Mouse (Mus musculus): ENCODE data around the gene Des. TPM values are rescaled to one million over a fixed set of nuclear protein-coding genes. Genes with fewer than 3 reads are reported as not detected.

Gene Des
- polyA plus RNA-seq, 1 experiment = 2,193 TPM

GRCm38 (mm10) chr1:75388898-75389515 lies 28.9 kb downstream of the Des start:
- no peak overlapping the region for H3K4me2 ChIP-seq (ENCODE audit: low read depth)
- no peak for TF ChIP-seq USF1 (IDR thresholded peaks at IDR 0.05; ENCODE audit: low read depth)
- H3ac ChIP-seq (ENCODE audit: control insufficient read depth, insufficient read length) = no peak overlapping the region
- H3K36me3 ChIP-seq (ENCODE audit: control insufficient read depth, insufficient read depth) = peaks cover 11% of the 10 kb centered on the region
- H3K4me3 ChIP-seq = no peak overlapping the region
- peaks cover 3% of the 10 kb centered on the region for H3K79me2 ChIP-seq (ENCODE audit: control insufficient read depth, insufficient read depth)
- no peaks in the 10 kb centered on the region for H3K27me3 ChIP-seq (ENCODE audit: control insufficient read depth, insufficient read depth, insufficient read length)

DNA sequence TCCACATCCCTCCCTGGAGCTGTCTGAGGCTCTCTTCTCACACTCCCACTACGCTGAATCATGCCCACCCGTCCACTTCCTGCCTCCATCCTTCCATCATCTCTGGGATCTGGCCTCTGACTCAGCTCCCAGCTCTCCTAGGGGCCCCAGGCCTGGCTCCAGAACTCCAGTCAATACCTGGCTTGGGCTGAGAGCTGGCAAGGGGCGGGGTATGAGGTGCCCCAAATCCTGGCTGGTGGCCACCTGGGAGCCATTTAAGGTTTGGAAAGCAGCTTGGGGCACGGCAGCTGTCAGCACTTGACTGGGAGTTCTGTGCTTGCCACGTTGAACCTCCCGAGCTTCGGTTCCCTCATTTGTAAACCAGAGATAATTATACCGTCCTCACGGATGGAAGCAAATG lies 33.0 kb downstream of the Des start:
- H3K79me2 ChIP-seq (ENCODE audit: control insufficient read depth, insufficient read depth) = peaks cover 9% of the 10 kb centered on the region
- no peak overlapping the region for H3ac ChIP-seq (ENCODE audit: control insufficient read depth, insufficient read length)
- no peak for TF ChIP-seq CEBPB (IDR thresholded peaks at IDR 0.05; ENCODE audit: insufficient read depth, poor library complexity, severe bottlenecking)
- TF ChIP-seq E2F4 (IDR thresholded peaks at IDR 0.05; ENCODE audit: insufficient read depth) = no peak
- peak; percentile 16 to 59 (median 22) for TF ChIP-seq MYOG (IDR thresholded peaks at IDR 0.05; ENCODE audit: control insufficient read depth in 1 of 3, insufficient read depth in 1 of 3, insufficient read length in 2 of 3, low read depth in 2 of 3)
- peak in 2 of 3 experiments; percentile 50 to 65 for TF ChIP-seq MYOD1 (IDR thresholded peaks at IDR 0.05; ENCODE audit: control insufficient read depth in 1 of 3, insufficient read length in 2 of 3, low read depth in 2 of 3)
- no peak for TF ChIP-seq TCF12 (IDR thresholded peaks at IDR 0.05; ENCODE audit: insufficient read depth, poor library complexity, severe bottlenecking)
- no peak for TF ChIP-seq USF1 (IDR thresholded peaks at IDR 0.05; ENCODE audit: low read depth)
- peak; percentile 5 for TF ChIP-seq POLR2A (IDR thresholded peaks at IDR 0.05; ENCODE audit: insufficient read length, low read depth)
- TF ChIP-seq MAX (IDR thresholded peaks at IDR 0.05; ENCODE audit: low read depth) = no peak
- no peak for TF ChIP-seq REST (IDR thresholded peaks at IDR 0.05; ENCODE audit: insufficient read depth, insufficient read length)
- TF ChIP-seq TCF3 (IDR thresholded peaks at IDR 0.05; ENCODE audit: insufficient read length, low read depth) = no peak
- TF ChIP-seq SRF (IDR thresholded peaks at IDR 0.05; ENCODE audit: control insufficient read depth, insufficient read length, low read depth) = peak; percentile 73
- TF ChIP-seq POLR2AphosphoS2 (IDR thresholded peaks at IDR 0.05; ENCODE audit: insufficient read length, low read depth) = no peak
- peak overlapping the region; percentile 76 for H3K4me2 ChIP-seq (ENCODE audit: low read depth)
- H3K27me3 ChIP-seq (ENCODE audit: control insufficient read depth, insufficient read depth, insufficient read length) = no peaks in the 10 kb centered on the region
- peaks cover 21% of the 10 kb centered on the region for H3K36me3 ChIP-seq (ENCODE audit: control insufficient read depth, insufficient read depth)
- H3K4me3 ChIP-seq = no peak overlapping the region

DNA sequence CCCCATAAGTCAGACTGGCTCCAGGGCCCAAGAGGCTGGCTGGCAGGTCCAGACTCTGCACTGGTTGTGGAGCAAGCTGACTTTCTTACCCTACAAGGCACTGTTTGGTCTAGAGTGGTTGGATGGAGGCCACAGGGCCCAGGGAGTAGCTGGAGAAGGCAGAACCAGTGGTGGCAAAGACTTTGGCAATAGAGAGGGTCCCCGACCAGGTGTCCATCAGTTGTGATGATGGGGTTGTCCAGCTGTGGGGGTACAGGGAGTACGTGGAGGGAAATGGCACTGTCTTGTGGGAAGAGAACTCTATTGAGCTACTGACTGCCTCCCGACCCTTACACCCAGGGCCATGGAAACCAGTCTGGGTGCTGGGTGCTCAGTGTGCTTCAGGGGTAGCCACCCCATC lies 33.7 kb downstream of the Des start:
- peaks cover 21% of the 10 kb centered on the region for H3K36me3 ChIP-seq (ENCODE audit: control insufficient read depth, insufficient read depth)
- H3ac ChIP-seq (ENCODE audit: control insufficient read depth, insufficient read length) = no peak overlapping the region
- H3K4me3 ChIP-seq = no peak overlapping the region
- peak overlapping the region; percentile 76 for H3K4me2 ChIP-seq (ENCODE audit: low read depth)
- TF ChIP-seq TCF3 (IDR thresholded peaks at IDR 0.05; ENCODE audit: insufficient read length, low read depth) (no peak), MYOD1 (IDR thresholded peaks at IDR 0.05; ENCODE audit: control insufficient read depth in 1 of 3, insufficient read length in 2 of 3, low read depth in 2 of 3) (no peak), CEBPB (IDR thresholded peaks at IDR 0.05; ENCODE audit: insufficient read depth, poor library complexity, severe bottlenecking) (no peak), POLR2AphosphoS2 (IDR thresholded peaks at IDR 0.05; ENCODE audit: insufficient read length, low read depth) (no peak), REST (IDR thresholded peaks at IDR 0.05; ENCODE audit: insufficient read depth, insufficient read length) (no peak), TCF12 (IDR thresholded peaks at IDR 0.05; ENCODE audit: insufficient read depth, poor library complexity, severe bottlenecking) (no peak), MYOG (IDR thresholded peaks at IDR 0.05; ENCODE audit: control insufficient read depth in 1 of 3, insufficient read depth in 1 of 3, insufficient read length in 2 of 3, low read depth in 2 of 3) (no peak), E2F4 (IDR thresholded peaks at IDR 0.05; ENCODE audit: insufficient read depth) (no peak), MAX (IDR thresholded peaks at IDR 0.05; ENCODE audit: low read depth) (no peak), SRF (IDR thresholded peaks at IDR 0.05; ENCODE audit: control insufficient read depth, insufficient read length, low read depth) (no peak), POLR2A (IDR thresholded peaks at IDR 0.05; ENCODE audit: insufficient read length, low read depth) (no peak), USF1 (IDR thresholded peaks at IDR 0.05; ENCODE audit: low read depth) (no peak)
- H3K79me2 ChIP-seq (ENCODE audit: control insufficient read depth, insufficient read depth) = peaks cover 9% of the 10 kb centered on the region
- H3K27me3 ChIP-seq (ENCODE audit: control insufficient read depth, insufficient read depth, insufficient read length) = no peaks in the 10 kb centered on the region

- peaks cover 30% of the 10 kb centered on the region for H3K36me3 ChIP-seq (ENCODE audit: control insufficient read depth, insufficient read depth)
These were observed 38.8 kb downstream of the Des start for GRCm38 (mm10) chr1:75398761-75399402.

More at GRCm38 (mm10) chr1:75398761-75399402, 38.8 kb downstream of the Des start:
- no peak for TF ChIP-seq MAX (IDR thresholded peaks at IDR 0.05; ENCODE audit: low read depth)
- no peak for TF ChIP-seq REST (IDR thresholded peaks at IDR 0.05; ENCODE audit: insufficient read depth, insufficient read length)
- TF ChIP-seq USF1 (IDR thresholded peaks at IDR 0.05; ENCODE audit: low read depth) = no peak
- peak in 1 of 3 experiments; percentile 37 for TF ChIP-seq MYOG (IDR thresholded peaks at IDR 0.05; ENCODE audit: control insufficient read depth in 1 of 3, insufficient read depth in 1 of 3, insufficient read length in 2 of 3, low read depth in 2 of 3)
- TF ChIP-seq E2F4 (IDR thresholded peaks at IDR 0.05; ENCODE audit: insufficient read depth) = no peak
- TF ChIP-seq POLR2A (IDR thresholded peaks at IDR 0.05; ENCODE audit: insufficient read length, low read depth) = no peak
- TF ChIP-seq POLR2AphosphoS2 (IDR thresholded peaks at IDR 0.05; ENCODE audit: insufficient read length, low read depth) = no peak
- TF ChIP-seq MYOD1 (IDR thresholded peaks at IDR 0.05; ENCODE audit: control insufficient read depth in 1 of 3, insufficient read length in 2 of 3, low read depth in 2 of 3) = peak in 1 of 3 experiments; percentile 43
- TF ChIP-seq CEBPB (IDR thresholded peaks at IDR 0.05; ENCODE audit: insufficient read depth, poor library complexity, severe bottlenecking) = no peak
- no peak for TF ChIP-seq SRF (IDR thresholded peaks at IDR 0.05; ENCODE audit: control insufficient read depth, insufficient read length, low read depth)
- no peak for TF ChIP-seq TCF12 (IDR thresholded peaks at IDR 0.05; ENCODE audit: insufficient read depth, poor library complexity, severe bottlenecking)
- no peak for TF ChIP-seq TCF3 (IDR thresholded peaks at IDR 0.05; ENCODE audit: insufficient read length, low read depth)
- Histone ChIP-seq H3K27me3 (ENCODE audit: control insufficient read depth, insufficient read depth, insufficient read length) (no peaks in the 10 kb centered on the region), H3K79me2 (ENCODE audit: control insufficient read depth, insufficient read depth) (peaks cover 9% of the 10 kb centered on the region), H3K4me2 (ENCODE audit: low read depth) (peak overlapping the region; percentile 94), H3K4me3 (peak overlapping the region; percentile 23), H3ac (ENCODE audit: control insufficient read depth, insufficient read length) (no peak overlapping the region)
